ENCODE assay signal across 21 mouse cellular contexts in genomic region chr10:32052045-32052444, GRCm38 (mm10).
DNase-seq lines count a peak whose midpoint lies in the region; ATAC-seq and TF ChIP-seq lines count a peak whose summit lies in the region.
"Had no signal": no experiment of that assay in that cellular context is flagged by ENCODE, and none has a peak within 500 bp of the region (broad histone marks: within the 10 kb centered on the region; RNA-seq: fewer than 3 reads in every experiment).

No protein-coding gene starts in this region.

- H3K4me3 ChIP-seq in forebrain, embryonic 16.5 days (replicated peaks; ENCODE audit: low read length) = no peak overlapping the region
- no peak overlapping the region for H3K4me3 ChIP-seq in forebrain, embryonic 11.5 days (ENCODE audit: low read depth, low read length)
- no peak overlapping the region for H3K4me3 ChIP-seq in heart, embryonic 10.5 days
- no peak overlapping the region for H3K4me3 ChIP-seq in left cerebral cortex, adult 2 months
- H3K4me3 ChIP-seq: embryonic facial prominence, embryonic 15.5 days; erythroblast, embryonic 14.5 days; hindbrain, embryonic 15.5 days; kidney, embryonic 15.5 days had no signal

- H3K27me3 ChIP-seq in forebrain, embryonic 16.5 days (replicated peaks; ENCODE audit: control insufficient read depth, insufficient read depth, low read length) = no peaks in the 10 kb centered on the region
- H3K27me3 ChIP-seq in forebrain, embryonic 11.5 days (ENCODE audit: control insufficient read depth, insufficient read depth, low read length) = no peaks in the 10 kb centered on the region
- no peaks in the 10 kb centered on the region for H3K27me3 ChIP-seq in heart, embryonic 10.5 days (ENCODE audit: insufficient read depth, poor library complexity, severe bottlenecking)
- H3K27me3 ChIP-seq: CH12.LX; embryonic facial prominence, embryonic 15.5 days; hindbrain, embryonic 15.5 days; kidney, embryonic 15.5 days; Patski had no signal

- no peak for TF ChIP-seq CTCF in left cerebral cortex, adult 2 months (IDR thresholded peaks at IDR 0.05)

- intact Hi-C loops in left cerebral cortex, adult 2 months (cut with DNase I) = no loop called here
- intact Hi-C loops in left cerebral cortex, postnatal 10 days (cut with DNase I) = no loop called here

- WGBS in forebrain, embryonic 16.5 days = 78% methylated on average over 6 of the region's 6 CpGs
- 91% methylated on average over 6 of the region's 6 CpGs for WGBS in forebrain, embryonic 11.5 days
- WGBS in heart, embryonic 10.5 days = 66% methylated on average over 6 of the region's 6 CpGs

- H3K36me3 ChIP-seq in forebrain, embryonic 16.5 days (ENCODE audit: control insufficient read depth, insufficient read depth) = no peaks in the 10 kb centered on the region
- H3K36me3 ChIP-seq in forebrain, embryonic 11.5 days (ENCODE audit: control insufficient read depth, insufficient read depth, low read length) = no peaks in the 10 kb centered on the region
- no peaks in the 10 kb centered on the region for H3K36me3 ChIP-seq in heart, embryonic 10.5 days
- H3K36me3 ChIP-seq: embryonic facial prominence, embryonic 15.5 days; hindbrain, embryonic 15.5 days; kidney, embryonic 15.5 days had no signal

- no peak overlapping the region for H3K4me2 ChIP-seq in forebrain, embryonic 16.5 days (ENCODE audit: low read length)
- H3K4me2 ChIP-seq in forebrain, embryonic 11.5 days (ENCODE audit: low read depth, low read length, severe bottlenecking) = no peak overlapping the region
- H3K4me2 ChIP-seq: embryonic facial prominence, embryonic 15.5 days; hindbrain, embryonic 15.5 days; kidney, embryonic 15.5 days had no signal

- peak; percentile 15; the same call in 1 of the 2 replicates for ATAC-seq in forebrain, embryonic 16.5 days
- no peak for ATAC-seq in forebrain, embryonic 11.5 days (replicated peaks; ENCODE audit: low FRiP score)
- ATAC-seq: activated CD4-positive, CD25-positive, alpha-beta regulatory T cell, adult 4 months; intestine, embryonic 16.5 days; Patski had no signal

- DNase-seq in forebrain, embryonic 11.5 days (ENCODE audit: low spot score) = no peak
- peak; percentile 42 for DNase-seq in heart, adult 18-20 months
- no peak for DNase-seq in heart, embryonic 10.5 days (ENCODE audit: low spot score)
- DNase-seq in left cerebral cortex, adult 2 months (ENCODE audit: extremely low spot score in 1 of 2, low spot score in 2 of 2) = no peak
- DNase-seq in left cerebral cortex, postnatal 10 days (ENCODE audit: extremely low spot score in 1 of 2, low spot score in 2 of 2) = no peak
- no peak for DNase-seq in gastrocnemius, adult 18-20 months (ENCODE audit: low spot score)
- DNase-seq: adrenal gland, postnatal 14 days; cerebellum, adult 18-20 months; cerebellum, adult 9-11 months; cerebellum, postnatal 36 days; gastrocnemius, postnatal 14 days; kidney, adult 2 months had no signal

- no peak overlapping the region; the same call in 1 of the 2 replicates for H3K27ac ChIP-seq in forebrain, embryonic 16.5 days (ENCODE audit: low read length)
- H3K27ac ChIP-seq in forebrain, embryonic 11.5 days (ENCODE audit: low read depth, low read length) = no peak overlapping the region
- H3K27ac ChIP-seq in heart, embryonic 10.5 days = no peak overlapping the region
- peak overlapping the region; percentile 75 for H3K27ac ChIP-seq in left cerebral cortex, adult 2 months
- H3K27ac ChIP-seq: embryonic facial prominence, embryonic 15.5 days; hindbrain, embryonic 15.5 days; kidney, embryonic 15.5 days had no signal

- H3K4me1 ChIP-seq in forebrain, embryonic 16.5 days (replicated peaks; ENCODE audit: control insufficient read depth, insufficient read depth, low read length) = peaks cover 3% of the 10 kb centered on the region; the same call in 1 of the 2 replicates
- H3K4me1 ChIP-seq in forebrain, embryonic 11.5 days (replicated peaks; ENCODE audit: control insufficient read depth, insufficient read depth, low read length) = no peaks in the 10 kb centered on the region
- H3K4me1 ChIP-seq in heart, embryonic 10.5 days = no peaks in the 10 kb centered on the region
- H3K4me1 ChIP-seq: embryonic facial prominence, embryonic 15.5 days; hindbrain, embryonic 15.5 days; kidney, embryonic 15.5 days had no signal

- H3K9me3 ChIP-seq in forebrain, embryonic 16.5 days (ENCODE audit: control insufficient read depth, low read length) = no peaks in the 10 kb centered on the region
- H3K9me3 ChIP-seq in forebrain, embryonic 11.5 days (ENCODE audit: control insufficient read depth, low read length) = no peaks in the 10 kb centered on the region
- no peaks in the 10 kb centered on the region for H3K9me3 ChIP-seq in heart, embryonic 10.5 days
- H3K9me3 ChIP-seq: embryonic facial prominence, embryonic 15.5 days; hindbrain, embryonic 15.5 days; kidney, embryonic 15.5 days had no signal

- no peak overlapping the region for H3K9ac ChIP-seq in forebrain, embryonic 16.5 days (replicated peaks; ENCODE audit: low read depth, low read length)
- H3K9ac ChIP-seq in forebrain, embryonic 11.5 days (ENCODE audit: low read length) = no peak overlapping the region
- H3K9ac ChIP-seq: embryonic facial prominence, embryonic 15.5 days; hindbrain, embryonic 15.5 days; kidney, embryonic 15.5 days had no signal

Comparison
In these comparisons a context has a peak if more than half of its experiments do, and no peak if none do; other contexts are left out.
1. DNase-seq: peak in heart, adult 18-20 months (2 of 2); none in forebrain, embryonic 11.5 days (single experiment), heart, embryonic 10.5 days (single experiment), left cerebral cortex, adult 2 months (0 of 2), left cerebral cortex, postnatal 10 days (0 of 2) and gastrocnemius, adult 18-20 months (single experiment).